Mouse (Mus musculus) forebrain, embryonic 13.5 days (tissue): ENCODE results near the gene Galk1. TPM values are rescaled to one million over a fixed set of nuclear protein-coding genes. Genes with fewer than 3 reads are reported as not detected.
"Not testable (repeated sequence)": the region's sequence is repeated elsewhere in the genome, so short reads cannot be mapped to it uniquely, and the experiment has no call there.

ENCODE experiments used
- ATAC-seq: fragments of 200-750 bp; cut with Nextera tagmentation; 2 replicates; pipeline ENCODE4 v1.8.0; 2017
- H3K27ac ChIP-seq: fragments of 300-500 bp; sonication (generic); 2 replicates; pipeline ENCODE4 v1.5.1; 2015; ENCODE audit warnings: inconsistent platforms, mild to moderate bottlenecking, moderate library complexity
- H3K27me3 ChIP-seq: fragments of 300-500 bp; sonication (generic); 2 replicates; pipeline ENCODE4 v1.6.1; 2015; ENCODE audit warnings: mild to moderate bottlenecking, inconsistent platforms
- H3K36me3 ChIP-seq: fragments of 300-500 bp; sonication (generic); 2 replicates; pipeline ENCODE4 v1.6.1; 2015; ENCODE audit warnings: mild to moderate bottlenecking, inconsistent platforms; ENCODE audit not compliant: poor library complexity, severe bottlenecking
- H3K4me1 ChIP-seq: fragments of 300-500 bp; sonication (generic); 2 replicates; pipeline ENCODE4 v1.6.1; 2015; ENCODE audit warnings: inconsistent platforms
- H3K4me2 ChIP-seq: fragments of 300-500 bp; sonication (generic); 2 replicates; pipeline ENCODE4 v1.6.1; 2015; ENCODE audit warnings: inconsistent platforms, mild to moderate bottlenecking, moderate library complexity
- H3K4me3 ChIP-seq: fragments of 300-500 bp; sonication (generic); 2 replicates; pipeline ENCODE4 v1.5.1; 2015; ENCODE audit warnings: mild to moderate bottlenecking, inconsistent platforms
- H3K9ac ChIP-seq: fragments of 300-500 bp; sonication (generic); 2 replicates; pipeline ENCODE4 v1.6.1; 2015; ENCODE audit warnings: mild to moderate bottlenecking, inconsistent platforms
- H3K9me3 ChIP-seq: fragments of 300-500 bp; sonication (generic); replicated peaks from 2 replicates; pipeline ENCODE4 v1.6.1; 2016; ENCODE audit warnings: inconsistent platforms
- WGBS: fragments of 180-500 bp; shearing (Covaris S2); methylation state at CpG from one replicate; pipeline ENCODE4 v1.1.7; 2015; 5-methylcytosine and 5-hydroxymethylcytosine counted together
- polyA plus RNA-seq: library from polyadenylated mRNA; unstranded; fragments of >200 nt; fragmentation: Nextera tagmentation; extraction: Ambion mirVana; gene quantifications from 2 replicates; pipeline ENCODE4 v1.2.1, GENCODE M21; 2015

Gene Galk1
- polyA plus RNA-seq, 1 experiment from 2014 or later = 74.8 TPM

DNA sequence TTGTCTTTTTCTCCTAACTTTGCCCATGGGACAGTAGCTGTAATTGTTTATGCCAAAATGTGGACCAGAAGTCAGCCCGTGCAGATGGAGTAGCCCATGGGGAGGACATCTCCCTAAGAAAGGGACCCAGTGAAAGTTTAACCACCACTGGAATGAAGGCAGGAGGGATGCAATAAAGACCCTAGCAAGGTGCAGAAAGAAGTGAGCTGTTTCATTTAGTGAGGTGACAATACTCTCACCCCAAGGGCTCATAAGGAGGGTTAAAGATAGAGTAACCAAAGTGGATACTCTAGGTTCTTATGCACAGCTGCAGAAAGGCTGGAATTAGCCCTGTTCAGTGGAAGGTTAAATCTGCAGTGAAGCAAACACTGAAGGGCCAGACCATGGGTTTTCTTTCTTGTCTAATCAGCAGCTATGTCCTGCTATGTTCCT is 6.9 kb upstream of the Galk1 start:
- H3K36me3 ChIP-seq = peaks cover 26% of the 10 kb centered on the region
- H3K4me2 ChIP-seq = no peak overlapping the region
- H3K4me1 ChIP-seq = peaks cover 20% of the 10 kb centered on the region
- H3K27ac ChIP-seq = no peak overlapping the region
- H3K27me3 ChIP-seq = no peaks in the 10 kb centered on the region
- H3K9me3 ChIP-seq = no peaks in the 10 kb centered on the region
- ATAC-seq = no peak
- H3K9ac ChIP-seq = no peak overlapping the region
- no peak overlapping the region for H3K4me3 ChIP-seq
- 69% methylated on average over 1 of the region's 1 CpGs for whole genome bisulfite sequencing

DNA sequence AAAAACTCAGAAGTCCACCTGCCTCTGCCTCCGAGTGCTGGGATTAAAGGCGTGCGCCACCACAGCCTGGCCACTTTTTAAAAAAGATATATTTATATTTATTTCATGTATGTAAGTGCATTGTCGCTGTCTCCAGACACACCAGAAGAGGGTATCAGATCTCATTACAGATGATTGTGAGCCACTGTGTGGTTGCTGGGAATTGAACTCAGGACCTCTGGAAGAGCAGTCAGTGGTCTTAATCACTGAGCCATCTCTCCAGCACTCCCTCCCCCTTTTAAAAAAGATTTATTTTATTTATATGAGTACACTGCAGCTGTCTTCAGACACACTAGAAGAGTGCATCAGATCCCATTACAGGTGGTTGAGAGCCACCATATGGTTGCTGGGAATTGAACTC is 6.3 kb upstream of the Galk1 start:
- ATAC-seq, H3K27ac ChIP-seq, H3K9me3 ChIP-seq, H3K9ac ChIP-seq, H3K4me2 ChIP-seq, H3K4me3 ChIP-seq, H3K27me3 ChIP-seq: not testable (repeated sequence)
- Histone ChIP-seq H3K4me1 (peaks cover 20% of the 10 kb centered on the region), H3K36me3 (peaks cover 26% of the 10 kb centered on the region)
- WGBS = 94% methylated on average over 4 of the region's 4 CpGs

GRCm38 (mm10) chr11:116018106-116018505 is 5.6 kb upstream of the Galk1 start:
- no peak for ATAC-seq
- WGBS = 26% methylated on average over 6 of the region's 6 CpGs
- Histone ChIP-seq H3K27ac (no peak overlapping the region), H3K4me2 (no peak overlapping the region), H3K4me3 (no peak overlapping the region), H3K36me3 (peaks cover 26% of the 10 kb centered on the region), H3K9ac (no peak overlapping the region), H3K9me3 (no peaks in the 10 kb centered on the region), H3K4me1 (peaks cover 21% of the 10 kb centered on the region), H3K27me3 (no peaks in the 10 kb centered on the region)

GRCm38 (mm10) chr11:116014821-116015220 is 2.3 kb upstream of the Galk1 start:
- WGBS = 45% methylated on average over 8 of the region's 8 CpGs
- no peak for ATAC-seq
- no peaks in the 10 kb centered on the region for H3K27me3 ChIP-seq
- H3K4me2 ChIP-seq = no peak overlapping the region
- no peak overlapping the region for H3K9ac ChIP-seq
- no peak overlapping the region for H3K4me3 ChIP-seq
- peaks cover 27% of the 10 kb centered on the region for H3K4me1 ChIP-seq
- H3K36me3 ChIP-seq = 0 out of 2 replicates have a peak, but pooled peaks cover under 1% of the 10 kb centered on the region
- H3K9me3 ChIP-seq = no peaks in the 10 kb centered on the region
- no peak overlapping the region for H3K27ac ChIP-seq

GRCm38 (mm10) chr11:116011529-116012261 is 824 bp downstream of the Galk1 start:
- Histone ChIP-seq H3K4me3 (peak overlapping the region; percentile 62), H3K4me1 (peaks cover 27% of the 10 kb centered on the region), H3K9ac (peak overlapping the region; percentile 79), H3K27ac (peak overlapping the region; percentile 79; the same call in 1 of the 2 replicates), H3K36me3 (peaks cover 19% of the 10 kb centered on the region), H3K27me3 (no peaks in the 10 kb centered on the region), H3K4me2 (peak overlapping the region; percentile 87), H3K9me3 (no peaks in the 10 kb centered on the region)
- peak; percentile 2; the same call in 1 of the 2 replicates for ATAC-seq
- WGBS = 18% methylated on average over 13 of the region's 14 CpGs

GRCm38 (mm10) chr11:116010948-116011347 is 1.6 kb downstream of the Galk1 start:
- peaks cover 19% of the 10 kb centered on the region for H3K36me3 ChIP-seq
- H3K27ac ChIP-seq = no peak overlapping the region
- no peak overlapping the region for H3K9ac ChIP-seq
- peaks cover 27% of the 10 kb centered on the region for H3K4me1 ChIP-seq
- no peak for ATAC-seq
- no peak overlapping the region for H3K4me3 ChIP-seq
- 87% methylated on average over 5 of the region's 5 CpGs for WGBS
- no peaks in the 10 kb centered on the region for H3K27me3 ChIP-seq
- H3K4me2 ChIP-seq = no peak overlapping the region
- no peaks in the 10 kb centered on the region for H3K9me3 ChIP-seq

DNA sequence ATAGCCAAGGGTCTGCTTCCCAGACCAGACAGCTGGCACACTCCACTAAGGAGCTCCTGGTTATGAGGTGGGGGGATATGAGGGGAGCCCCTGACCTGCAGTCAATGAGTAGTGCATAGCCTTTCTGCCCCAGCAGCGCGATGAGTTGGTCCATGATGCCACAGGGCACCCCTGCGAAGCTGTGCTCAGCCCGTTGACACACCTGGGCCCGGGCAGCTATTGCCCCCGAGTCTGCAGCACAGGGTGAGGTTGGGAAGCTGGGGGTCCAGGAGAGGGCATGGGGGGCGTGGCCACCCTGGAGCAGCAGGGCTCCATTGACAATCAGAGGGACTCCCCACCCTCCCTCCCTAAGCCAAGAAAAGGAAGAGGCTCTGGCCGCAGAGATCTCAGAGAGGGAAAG is 2.4 kb downstream of the Galk1 start:
- Histone ChIP-seq H3K4me1 (peaks cover 31% of the 10 kb centered on the region), H3K27me3 (no peaks in the 10 kb centered on the region), H3K36me3 (peaks cover 19% of the 10 kb centered on the region), H3K9me3 (no peaks in the 10 kb centered on the region), H3K9ac (no peak overlapping the region), H3K27ac (no peak overlapping the region), H3K4me2 (no peak overlapping the region), H3K4me3 (no peak overlapping the region)
- no peak for ATAC-seq
- 95% methylated on average over 8 of the region's 8 CpGs for WGBS

DNA sequence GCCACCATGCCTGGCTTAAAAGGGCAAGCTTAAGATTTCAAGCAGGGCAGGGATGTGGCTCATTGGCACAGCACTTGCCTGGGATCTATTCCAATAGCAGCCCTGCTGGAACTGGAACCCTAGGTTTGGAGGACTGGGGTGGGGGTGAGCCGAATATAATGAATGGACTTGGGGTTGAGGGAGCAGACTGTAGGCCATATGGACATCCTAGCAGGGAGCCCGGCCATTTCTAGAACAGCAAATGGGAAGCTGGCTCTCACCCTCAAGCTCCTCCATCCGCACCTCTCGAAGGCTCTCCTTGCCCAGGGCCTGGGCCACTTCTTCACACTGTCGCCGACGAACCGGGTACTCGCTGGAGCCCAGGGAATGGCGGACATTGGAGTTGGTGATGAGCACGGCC is 2.9 kb downstream of the Galk1 start:
- 92% methylated on average over 11 of the region's 11 CpGs for WGBS
- Histone ChIP-seq H3K4me1 (peaks cover 31% of the 10 kb centered on the region), H3K9ac (no peak overlapping the region), H3K27me3 (no peaks in the 10 kb centered on the region), H3K27ac (no peak overlapping the region), H3K4me2 (no peak overlapping the region), H3K9me3 (no peaks in the 10 kb centered on the region), H3K36me3 (peaks cover 19% of the 10 kb centered on the region), H3K4me3 (no peak overlapping the region)
- ATAC-seq = no peak

- peaks cover 19% of the 10 kb centered on the region for H3K36me3 ChIP-seq
- H3K9ac ChIP-seq = 0 out of 2 replicates have a peak overlapping the region, but pooled peaks have one; percentile 9
- H3K4me1 ChIP-seq = peaks cover 33% of the 10 kb centered on the region
- ATAC-seq = no peak
- no peaks in the 10 kb centered on the region for H3K9me3 ChIP-seq
- no peaks in the 10 kb centered on the region for H3K27me3 ChIP-seq
- H3K27ac ChIP-seq = no peak overlapping the region
- 89% methylated on average over 13 of the region's 13 CpGs for WGBS
- H3K4me3 ChIP-seq = no peak overlapping the region
- H3K4me2 ChIP-seq = no peak overlapping the region
Measured at GRCm38 (mm10) chr11:116008832-116009375, 3.6 kb downstream of the Galk1 start.

GRCm38 (mm10) chr11:116008411-116008810 is 4.1 kb downstream of the Galk1 start:
- Histone ChIP-seq H3K27ac (no peak overlapping the region), H3K4me1 (peaks cover 33% of the 10 kb centered on the region), H3K9ac (no peak overlapping the region), H3K4me2 (no peak overlapping the region), H3K27me3 (no peaks in the 10 kb centered on the region), H3K36me3 (peaks cover 19% of the 10 kb centered on the region), H3K9me3 (no peaks in the 10 kb centered on the region), H3K4me3 (no peak overlapping the region)
- 89% methylated on average over 11 of the region's 11 CpGs for WGBS
- no peak for ATAC-seq

GRCm38 (mm10) chr11:116007095-116007850 is 5.2 kb downstream of the Galk1 start:
- peaks cover 19% of the 10 kb centered on the region for H3K36me3 ChIP-seq
- H3K27ac ChIP-seq = no peak overlapping the region
- no peak overlapping the region for H3K9ac ChIP-seq
- H3K27me3 ChIP-seq = no peaks in the 10 kb centered on the region
- no peak overlapping the region for H3K4me3 ChIP-seq
- H3K9me3 ChIP-seq = no peaks in the 10 kb centered on the region
- peaks cover 24% of the 10 kb centered on the region for H3K4me1 ChIP-seq
- 90% methylated on average over 28 of the region's 28 CpGs for WGBS
- ATAC-seq = no peak
- no peak overlapping the region for H3K4me2 ChIP-seq
